Mouse (Mus musculus): ENCODE data around the gene Idh2. TPM values are rescaled to one million over a fixed set of nuclear protein-coding genes. Genes with fewer than 3 reads are reported as not detected.
"Not testable (repeated sequence)": the region's sequence is repeated elsewhere in the genome, so short reads cannot be mapped to it uniquely, and the experiment has no call there.

The Idh2 gene
- polyA plus RNA-seq, 1 experiment from 2014 or later, result 259 TPM

- no peak overlapping the region for H3K4me3 ChIP-seq (ENCODE audit: low read depth, low read length)
- H3K9me3 ChIP-seq (ENCODE audit: control insufficient read depth, low read length), result no peaks in the 10 kb centered on the region
- no peaks in the 10 kb centered on the region for H3K27me3 ChIP-seq (replicated peaks; ENCODE audit: control insufficient read depth, insufficient read depth, low read length)
- no peak overlapping the region for H3K27ac ChIP-seq (ENCODE audit: low read depth, low read length)
- peaks cover 46% of the 10 kb centered on the region for H3K4me1 ChIP-seq (replicated peaks; ENCODE audit: control insufficient read depth, insufficient read depth, low read length)
- H3K4me2 ChIP-seq, result no peak overlapping the region
- no peak overlapping the region for H3K9ac ChIP-seq (ENCODE audit: low read depth, low read length)
- DNase-seq (ENCODE audit: low spot score) (no peak), ATAC-seq (replicated peaks; ENCODE audit: low FRiP score) (no peak)
- H3K36me3 ChIP-seq (ENCODE audit: control insufficient read depth, insufficient read depth, low read length), result no peaks in the 10 kb centered on the region
- WGBS, result 65% methylated on average over 11 of the region's 11 CpGs
These were observed 62.9 kb downstream of the Idh2 start for GRCm38 (mm10) chr7:80052261-80052660.

GRCm38 (mm10) chr7:80051835-80052234, 63.4 kb downstream of the Idh2 start:
- H3K4me1 ChIP-seq (replicated peaks; ENCODE audit: control insufficient read depth, insufficient read depth, low read length), result peaks cover 46% of the 10 kb centered on the region

GRCm38 (mm10) chr7:80050382-80050781, 64.8 kb downstream of the Idh2 start:
- ATAC-seq (replicated peaks; ENCODE audit: low FRiP score); H3K4me2 ChIP-seq; H3K9me3 ChIP-seq (ENCODE audit: control insufficient read depth, low read length); DNase-seq (ENCODE audit: low spot score); H3K4me3 ChIP-seq (ENCODE audit: low read depth, low read length); H3K9ac ChIP-seq (ENCODE audit: low read depth, low read length); H3K27me3 ChIP-seq (replicated peaks; ENCODE audit: control insufficient read depth, insufficient read depth, low read length); H3K36me3 ChIP-seq (ENCODE audit: control insufficient read depth, insufficient read depth, low read length); H3K27ac ChIP-seq (ENCODE audit: low read depth, low read length): not testable (repeated sequence)
- 97% methylated on average over 1 of the region's 1 CpGs for WGBS
- peaks cover 36% of the 10 kb centered on the region for H3K4me1 ChIP-seq (replicated peaks; ENCODE audit: control insufficient read depth, insufficient read depth, low read length)

More at GRCm38 (mm10) chr7:80051835-80052234, 63.4 kb downstream of the Idh2 start:
- Histone ChIP-seq H3K4me2 (no peak overlapping the region), H3K4me3 (ENCODE audit: low read depth, low read length) (no peak overlapping the region), H3K36me3 (ENCODE audit: control insufficient read depth, insufficient read depth, low read length) (no peaks in the 10 kb centered on the region), H3K9me3 (ENCODE audit: control insufficient read depth, low read length) (no peaks in the 10 kb centered on the region), H3K9ac (ENCODE audit: low read depth, low read length) (no peak overlapping the region), H3K27ac (ENCODE audit: low read depth, low read length) (no peak overlapping the region), H3K27me3 (replicated peaks; ENCODE audit: control insufficient read depth, insufficient read depth, low read length) (no peaks in the 10 kb centered on the region)
- ATAC-seq (replicated peaks; ENCODE audit: low FRiP score), result 0 out of 2 replicates have a peak, but pooled peaks have one; percentile 15
- DNase-seq (ENCODE audit: low spot score), result no peak
- 73% methylated on average over 6 of the region's 6 CpGs for WGBS

GRCm38 (mm10) chr7:80049746-80050145, 65.4 kb downstream of the Idh2 start:
- H3K4me3 ChIP-seq (ENCODE audit: low read depth, low read length), result no peak overlapping the region
- no peak overlapping the region for H3K9ac ChIP-seq (ENCODE audit: low read depth, low read length)
- H3K4me1 ChIP-seq (replicated peaks; ENCODE audit: control insufficient read depth, insufficient read depth, low read length), result peaks cover 41% of the 10 kb centered on the region
- no peak for ATAC-seq (replicated peaks; ENCODE audit: low FRiP score)
- H3K9me3 ChIP-seq (ENCODE audit: control insufficient read depth, low read length), result no peaks in the 10 kb centered on the region
- DNase-seq (ENCODE audit: low spot score), result no peak
- no peak overlapping the region for H3K4me2 ChIP-seq
- 55% methylated on average over 2 of the region's 2 CpGs for WGBS
- H3K36me3 ChIP-seq (ENCODE audit: control insufficient read depth, insufficient read depth, low read length), result no peaks in the 10 kb centered on the region
- no peak overlapping the region for H3K27ac ChIP-seq (ENCODE audit: low read depth, low read length)
- no peaks in the 10 kb centered on the region for H3K27me3 ChIP-seq (replicated peaks; ENCODE audit: control insufficient read depth, insufficient read depth, low read length)

- no peak overlapping the region for H3K9ac ChIP-seq (ENCODE audit: low read depth, low read length)
- ATAC-seq (replicated peaks; ENCODE audit: low FRiP score) (no peak), DNase-seq (ENCODE audit: low spot score) (no peak)
- WGBS, result 75% methylated on average over 4 of the region's 4 CpGs
- H3K9me3 ChIP-seq (ENCODE audit: control insufficient read depth, low read length), result no peaks in the 10 kb centered on the region
- no peak overlapping the region for H3K27ac ChIP-seq (ENCODE audit: low read depth, low read length)
- H3K4me3 ChIP-seq (ENCODE audit: low read depth, low read length), result no peak overlapping the region
- no peaks in the 10 kb centered on the region for H3K27me3 ChIP-seq (replicated peaks; ENCODE audit: control insufficient read depth, insufficient read depth, low read length)
- no peak overlapping the region for H3K4me2 ChIP-seq
- peaks cover 41% of the 10 kb centered on the region for H3K4me1 ChIP-seq (replicated peaks; ENCODE audit: control insufficient read depth, insufficient read depth, low read length)
- H3K36me3 ChIP-seq (ENCODE audit: control insufficient read depth, insufficient read depth, low read length), result no peaks in the 10 kb centered on the region
These were observed 68.2 kb downstream of the Idh2 start for GRCm38 (mm10) chr7:80047041-80047440.

Other genes with a start within 250 kb of the Idh2 start
- gene Ap3s2, start 194.7 kb downstream of the Idh2 start, polyA plus RNA-seq (2014; fragmentation: Nextera tagmentation; extraction: Ambion mirVana), result 28.7 and 30.9 TPM in 2 replicates
- gene Arpin, start 180.0 kb downstream of the Idh2 start, polyA plus RNA-seq (2014; fragmentation: Nextera tagmentation; extraction: Ambion mirVana), result 9.9 and 10.6 TPM in 2 replicates
- gene Zfp710, start 90.6 kb downstream of the Idh2 start, polyA plus RNA-seq (2014; fragmentation: Nextera tagmentation; extraction: Ambion mirVana), result 10.8 and 11.8 TPM in 2 replicates
- gene Sema4b, start 71.4 kb upstream of the Idh2 start, polyA plus RNA-seq (2014; fragmentation: Nextera tagmentation; extraction: Ambion mirVana), result 11.7 and 12.9 TPM in 2 replicates
- gene Cib1, start 117.4 kb upstream of the Idh2 start, polyA plus RNA-seq (2014; fragmentation: Nextera tagmentation; extraction: Ambion mirVana), result 113 and 114 TPM in 2 replicates
- gene Gdpgp1, start 117.5 kb upstream of the Idh2 start, polyA plus RNA-seq (2014; fragmentation: Nextera tagmentation; extraction: Ambion mirVana), result 6.5 and 7.4 TPM in 2 replicates
- gene Ttll13, start 131.0 kb upstream of the Idh2 start, polyA plus RNA-seq (2014; fragmentation: Nextera tagmentation; extraction: Ambion mirVana), result 0.52 and 1.6 TPM in 2 replicates
- 55.1 and 58.4 TPM in 2 replicates for gene Ngrn, start 145.8 kb upstream of the Idh2 start, polyA plus RNA-seq (2014; fragmentation: Nextera tagmentation; extraction: Ambion mirVana)
- gene Vps33b, start 154.3 kb upstream of the Idh2 start, polyA plus RNA-seq (2014; fragmentation: Nextera tagmentation; extraction: Ambion mirVana), result 20.8 and 24.4 TPM in 2 replicates
- gene Prc1, start 179.1 kb upstream of the Idh2 start, polyA plus RNA-seq (2014; fragmentation: Nextera tagmentation; extraction: Ambion mirVana), result 148 and 178 TPM in 2 replicates
- gene Rccd1, start 209.1 kb upstream of the Idh2 start, polyA plus RNA-seq (2014; fragmentation: Nextera tagmentation; extraction: Ambion mirVana), result 10.7 and 11.4 TPM in 2 replicates
- gene Unc45a, start 225.6 kb upstream of the Idh2 start, polyA plus RNA-seq (2014; fragmentation: Nextera tagmentation; extraction: Ambion mirVana), result 23.7 and 24.0 TPM in 2 replicates
- 9.7 and 10.5 TPM in 2 replicates for gene Hddc3, start 227.7 kb upstream of the Idh2 start, polyA plus RNA-seq (2014; fragmentation: Nextera tagmentation; extraction: Ambion mirVana)

Measured in liver, embryonic 11.5 days (tissue).